Mouse (Mus musculus): ENCODE results near the gene Sirt3.

DNA sequence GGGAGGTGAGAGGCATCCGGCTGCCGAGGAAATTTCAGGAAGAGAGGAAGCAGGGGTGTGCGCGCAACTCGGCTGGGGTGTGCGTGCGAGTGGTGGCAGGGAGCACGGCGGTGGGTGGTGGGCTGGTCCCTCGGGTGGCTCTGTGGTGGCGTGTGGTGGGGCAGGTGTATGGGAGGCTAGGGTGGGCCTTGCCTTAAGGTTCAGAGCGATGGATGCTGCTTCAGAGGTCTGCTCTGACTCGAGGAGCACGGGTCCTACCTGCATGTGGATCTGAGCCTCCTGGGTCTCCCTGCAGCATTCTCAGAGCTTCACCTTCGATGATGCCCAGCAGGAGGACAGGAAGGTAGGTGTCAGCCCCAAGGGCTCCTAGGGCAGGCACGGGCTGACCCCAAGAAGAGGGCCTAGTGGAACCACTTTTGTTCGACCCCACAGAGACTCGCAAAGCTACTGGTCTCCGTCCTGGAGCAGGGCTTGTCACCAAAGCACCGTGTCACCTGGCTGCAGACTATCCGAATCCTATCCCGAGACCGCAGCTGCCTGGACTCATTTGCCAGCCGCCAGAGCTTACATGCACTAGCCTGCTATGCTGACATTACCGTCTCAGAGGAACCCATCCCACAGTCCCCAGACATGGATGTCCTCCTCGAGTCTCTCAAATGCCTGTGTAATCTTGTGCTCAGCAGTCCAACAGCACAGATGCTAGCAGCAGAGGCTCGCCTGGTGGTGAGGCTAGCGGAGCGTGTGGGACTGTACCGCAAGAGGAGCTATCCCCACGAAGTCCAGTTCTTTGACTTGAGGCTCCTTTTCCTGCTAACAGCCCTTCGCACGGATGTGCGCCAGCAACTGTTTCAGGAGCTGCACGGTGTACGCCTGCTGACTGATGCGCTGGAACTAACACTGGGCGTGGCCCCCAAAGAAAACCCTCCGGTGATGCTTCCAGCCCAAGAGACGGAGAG, 24.3 kb downstream of the Sirt3 start, which contains the start of gene Bet1l:
- no peak for TF ChIP-seq CTCF (IDR thresholded peaks at IDR 0.05; ENCODE audit: extremely low read depth, insufficient read depth, insufficient read length, insufficient replicate concordance)
- TF ChIP-seq POLR2A (IDR thresholded peaks at IDR 0.05; ENCODE audit: low read depth, low read length), result no peak

Data from spleen, adult 2 months (tissue).